Mouse (Mus musculus) embryo, embryonic 10.5 days (tissue): ENCODE data around the gene Clrn2.
A peak's percentile ranks its signal among the peaks of the same experiment; 100 is the strongest.

Experiments used
- DNase-seq: peaks from one replicate; pipeline ENCODE4 v3.0.0-alpha.2; 2015; ENCODE audit warnings: low spot score

Gene Clrn2

GRCm38 (mm10) chr5:45449831-45450716 is 3.5 kb upstream of the Clrn2 start, which contains the start of gene Qdpr:
Gene Qdpr, minus strand, starts transcription at chr5:45450236.
- peak; percentile 99 for DNase-seq

GRCm38 (mm10) chr5:45454456-45454855 is 905 bp downstream of the Clrn2 start:
- no peak for DNase-seq

- no peak for DNase-seq
Measured at GRCm38 (mm10) chr5:45472880-45473450, 19.4 kb downstream of the Clrn2 start.

GRCm38 (mm10) chr5:45473521-45473920 is 20.0 kb downstream of the Clrn2 start:
- DNase-seq = no peak

- DNase-seq = peak; percentile 89
Measured at GRCm38 (mm10) chr5:45474215-45474614, 20.7 kb downstream of the Clrn2 start.

GRCm38 (mm10) chr5:45474758-45475157 is 21.2 kb downstream of the Clrn2 start:
- DNase-seq = no peak

- DNase-seq = no peak
Measured at GRCm38 (mm10) chr5:45475771-45476170, 22.2 kb downstream of the Clrn2 start.

GRCm38 (mm10) chr5:45476288-45476687 is 22.7 kb downstream of the Clrn2 start:
- DNase-seq = no peak

GRCm38 (mm10) chr5:45477601-45478000 is 24.1 kb downstream of the Clrn2 start:
- no peak for DNase-seq

- DNase-seq = no peak
Measured at GRCm38 (mm10) chr5:45480066-45480465, 26.5 kb downstream of the Clrn2 start.

- no peak for DNase-seq
Measured at GRCm38 (mm10) chr5:45481125-45481524, 27.6 kb downstream of the Clrn2 start.

- DNase-seq = no peak
Measured at GRCm38 (mm10) chr5:45482607-45483006, 29.1 kb downstream of the Clrn2 start.

- DNase-seq = no peak
Measured at GRCm38 (mm10) chr5:45483654-45484053, 30.1 kb downstream of the Clrn2 start.

GRCm38 (mm10) chr5:45491776-45492175 is 38.2 kb downstream of the Clrn2 start:
- DNase-seq = no peak

GRCm38 (mm10) chr5:45493191-45494092 is 39.9 kb downstream of the Clrn2 start, which contains the start of gene Lap3:
Gene Lap3, plus strand, starts transcription at chr5:45493374.
- peak; percentile 98 for DNase-seq

- no peak for DNase-seq
Measured at GRCm38 (mm10) chr5:45494093-45494755, 40.7 kb downstream of the Clrn2 start.

GRCm38 (mm10) chr5:45495429-45495975 is 42.0 kb downstream of the Clrn2 start:
- no peak for DNase-seq

GRCm38 (mm10) chr5:45496042-45496441 is 42.5 kb downstream of the Clrn2 start:
- DNase-seq = no peak

- no peak for DNase-seq
Measured at GRCm38 (mm10) chr5:45496479-45496878, 42.9 kb downstream of the Clrn2 start.

- DNase-seq = no peak
Measured at GRCm38 (mm10) chr5:45496930-45497550, 43.5 kb downstream of the Clrn2 start.

GRCm38 (mm10) chr5:45497564-45497963 is 44.0 kb downstream of the Clrn2 start:
- no peak for DNase-seq
